Mouse (Mus musculus): Measurements from ENCODE around the gene Gm42791.

The Gm42791 gene

GRCm38 (mm10) chr5:148978458-148979165, 16.3 kb downstream of the Gm42791 start:
- in situ Hi-C loops (cut with MboI, MseI), result no loop called here

GRCm38 (mm10) chr5:148977698-148978457, 17.1 kb downstream of the Gm42791 start:
- in situ Hi-C loops (cut with MboI, MseI), result no loop called here

GRCm38 (mm10) chr5:148976876-148977275, 18.1 kb downstream of the Gm42791 start:
- in situ Hi-C loops (cut with MboI, MseI), result no loop called here

GRCm38 (mm10) chr5:148975035-148975434, 19.9 kb downstream of the Gm42791 start:
- in situ Hi-C loops (cut with MboI, MseI), result no loop called here

- in situ Hi-C loops (cut with MboI, MseI), result no loop called here
These were observed 21.8 kb downstream of the Gm42791 start for GRCm38 (mm10) chr5:148973019-148973668.

GRCm38 (mm10) chr5:148972167-148972566, 22.8 kb downstream of the Gm42791 start:
- in situ Hi-C loops (cut with MboI, MseI), result no loop called here

- in situ Hi-C loops (cut with MboI, MseI), result no loop called here
These were observed 25.3 kb downstream of the Gm42791 start for GRCm38 (mm10) chr5:148969648-148970047.

GRCm38 (mm10) chr5:148968958-148969576, 25.9 kb downstream of the Gm42791 start:
- in situ Hi-C loops (cut with MboI, MseI), result no loop called here

- in situ Hi-C loops (cut with MboI, MseI), result no loop called here
These were observed 26.8 kb downstream of the Gm42791 start for GRCm38 (mm10) chr5:148968179-148968578.

GRCm38 (mm10) chr5:148966395-148966794, 28.6 kb downstream of the Gm42791 start:
- in situ Hi-C loops (cut with MboI, MseI), result no loop called here

GRCm38 (mm10) chr5:148965691-148966333, 29.1 kb downstream of the Gm42791 start:
- in situ Hi-C loops (cut with MboI, MseI), result no loop called here

GRCm38 (mm10) chr5:148965089-148965591, 29.8 kb downstream of the Gm42791 start:
- in situ Hi-C loops (cut with MboI, MseI), result no loop called here

- in situ Hi-C loops (cut with MboI, MseI), result no loop called here
These were observed 30.7 kb downstream of the Gm42791 start for GRCm38 (mm10) chr5:148964251-148964650.

GRCm38 (mm10) chr5:148960211-148960610, 34.7 kb downstream of the Gm42791 start:
- in situ Hi-C loops (cut with MboI, MseI), result no loop called here

GRCm38 (mm10) chr5:148959068-148959990, 35.6 kb downstream of the Gm42791 start:
- in situ Hi-C loops (cut with MboI, MseI), result no loop called here

GRCm38 (mm10) chr5:148958355-148958754, 36.6 kb downstream of the Gm42791 start:
- in situ Hi-C loops (cut with MboI, MseI), result no loop called here

GRCm38 (mm10) chr5:148956898-148957535, 37.9 kb downstream of the Gm42791 start:
- in situ Hi-C loops (cut with MboI, MseI), result no loop called here

GRCm38 (mm10) chr5:148956091-148956490, 38.9 kb downstream of the Gm42791 start:
- in situ Hi-C loops (cut with MboI, MseI), result no loop called here

GRCm38 (mm10) chr5:148955575-148955974, 39.4 kb downstream of the Gm42791 start:
- in situ Hi-C loops (cut with MboI, MseI), result no loop called here

All from T-helper 17 cell (primary cell).